Mouse (Mus musculus): ENCODE results near the gene Tead3. TPM values are rescaled to one million over a fixed set of nuclear protein-coding genes. Genes with fewer than 3 reads are reported as not detected.
"Not testable (repeated sequence)": the region's sequence is repeated elsewhere in the genome, so short reads cannot be mapped to it uniquely, and the experiment has no call there.

Gene Tead3
- total and polyA plus RNA-seq, 3 experiments = 0.22 to 0.90 (median 0.41) TPM

DNA sequence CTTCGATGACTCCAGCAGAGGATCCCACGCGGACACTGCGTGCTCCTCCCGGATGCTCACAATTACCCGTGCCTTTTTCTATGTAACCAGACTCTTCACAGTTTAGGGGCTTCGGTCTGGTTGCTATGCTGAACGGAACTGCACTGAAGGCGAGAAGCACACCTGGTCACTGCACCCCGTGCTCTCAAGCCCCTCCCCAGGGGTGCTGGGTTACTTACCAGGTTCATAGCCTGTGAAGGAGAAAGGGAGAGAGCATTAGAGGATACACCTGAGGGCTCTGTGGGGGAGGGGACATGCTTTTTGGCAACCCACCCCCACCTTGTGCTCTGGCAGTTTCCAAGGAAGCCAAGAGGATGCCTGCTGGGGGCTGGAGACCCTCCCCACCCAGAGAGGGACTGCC lies 15.3 kb downstream of the Tead3 start:
- Histone ChIP-seq H3K9me3 (replicated peaks) (peaks cover 5% of the 10 kb centered on the region), H3K27me3 (ENCODE audit: insufficient read depth, low read length) (peaks cover 20% of the 10 kb centered on the region; the same call in 1 of the 2 replicates), H3K4me1 (ENCODE audit: insufficient read depth, low read depth, low read length) (peaks cover 76% of the 10 kb centered on the region), H3K36me3 (replicated peaks) (peaks cover 61% of the 10 kb centered on the region), H3K4me3 (ENCODE audit: low read depth, low read length) (no peak overlapping the region)
- DNase-seq (ENCODE audit: low spot score) (no peak), ATAC-seq (ENCODE audit: extremely low read depth, insufficient number of reproducible peaks, low FRiP score, poor library complexity, severe bottlenecking) (no peak)
- TF ChIP-seq POLR2AphosphoS5 (IDR thresholded peaks at IDR 0.05; ENCODE audit: insufficient replicate concordance, low read depth, low read length) (no peak), TAL1 (conservative IDR thresholded peaks at IDR 0.05; ENCODE audit: low read depth, low read length) (no peak), GATA2 (IDR thresholded peaks at IDR 0.05; ENCODE audit: borderline replicate concordance, low read depth, low read length) (no peak), CTCF (IDR thresholded peaks at IDR 0.05; ENCODE audit: low read depth, low read length) (no peak), GATA1 (IDR thresholded peaks at IDR 0.05; ENCODE audit: borderline replicate concordance, low read length) (no peak)

GRCm38 (mm10) chr17:28332915-28333546 lies 17.6 kb downstream of the Tead3 start:
- H3K4me3 ChIP-seq (ENCODE audit: low read depth, low read length) = peak overlapping the region; percentile 57; the same call in 1 of the 2 replicates
- peaks cover 72% of the 10 kb centered on the region for H3K36me3 ChIP-seq (replicated peaks)
- ATAC-seq (ENCODE audit: extremely low read depth, insufficient number of reproducible peaks, low FRiP score, poor library complexity, severe bottlenecking) (no peak), DNase-seq (ENCODE audit: low spot score) (no peak)
- TF ChIP-seq POLR2AphosphoS5 (IDR thresholded peaks at IDR 0.05; ENCODE audit: insufficient replicate concordance, low read depth, low read length) (peak; percentile 87), GATA1 (IDR thresholded peaks at IDR 0.05; ENCODE audit: borderline replicate concordance, low read length) (no peak), TAL1 (conservative IDR thresholded peaks at IDR 0.05; ENCODE audit: low read depth, low read length) (no peak)
- H3K4me1 ChIP-seq (ENCODE audit: insufficient read depth, low read depth, low read length) = peaks cover 64% of the 10 kb centered on the region
- peaks cover 20% of the 10 kb centered on the region; the same call in 1 of the 2 replicates for H3K27me3 ChIP-seq (ENCODE audit: insufficient read depth, low read length)
- H3K9me3 ChIP-seq (replicated peaks) = no peaks in the 10 kb centered on the region

- TF ChIP-seq POLR2AphosphoS5 (IDR thresholded peaks at IDR 0.05; ENCODE audit: insufficient replicate concordance, low read depth, low read length) (peak; percentile 94), GATA1 (IDR thresholded peaks at IDR 0.05; ENCODE audit: borderline replicate concordance, low read length) (no peak)
- peaks cover 20% of the 10 kb centered on the region; the same call in 1 of the 2 replicates for H3K27me3 ChIP-seq (ENCODE audit: insufficient read depth, low read length)
- H3K4me1 ChIP-seq (ENCODE audit: insufficient read depth, low read depth, low read length) = peaks cover 64% of the 10 kb centered on the region
- DNase-seq (ENCODE audit: low spot score) (no peak), ATAC-seq (ENCODE audit: extremely low read depth, insufficient number of reproducible peaks, low FRiP score, poor library complexity, severe bottlenecking) (no peak)
- peaks cover 77% of the 10 kb centered on the region for H3K36me3 ChIP-seq (replicated peaks)
- no peaks in the 10 kb centered on the region for H3K9me3 ChIP-seq (replicated peaks)
- H3K4me3 ChIP-seq (ENCODE audit: low read depth, low read length) = peak overlapping the region; percentile 57; the same call in 1 of the 2 replicates
These were observed 18.3 kb downstream of the Tead3 start for GRCm38 (mm10) chr17:28332113-28332914.

DNA sequence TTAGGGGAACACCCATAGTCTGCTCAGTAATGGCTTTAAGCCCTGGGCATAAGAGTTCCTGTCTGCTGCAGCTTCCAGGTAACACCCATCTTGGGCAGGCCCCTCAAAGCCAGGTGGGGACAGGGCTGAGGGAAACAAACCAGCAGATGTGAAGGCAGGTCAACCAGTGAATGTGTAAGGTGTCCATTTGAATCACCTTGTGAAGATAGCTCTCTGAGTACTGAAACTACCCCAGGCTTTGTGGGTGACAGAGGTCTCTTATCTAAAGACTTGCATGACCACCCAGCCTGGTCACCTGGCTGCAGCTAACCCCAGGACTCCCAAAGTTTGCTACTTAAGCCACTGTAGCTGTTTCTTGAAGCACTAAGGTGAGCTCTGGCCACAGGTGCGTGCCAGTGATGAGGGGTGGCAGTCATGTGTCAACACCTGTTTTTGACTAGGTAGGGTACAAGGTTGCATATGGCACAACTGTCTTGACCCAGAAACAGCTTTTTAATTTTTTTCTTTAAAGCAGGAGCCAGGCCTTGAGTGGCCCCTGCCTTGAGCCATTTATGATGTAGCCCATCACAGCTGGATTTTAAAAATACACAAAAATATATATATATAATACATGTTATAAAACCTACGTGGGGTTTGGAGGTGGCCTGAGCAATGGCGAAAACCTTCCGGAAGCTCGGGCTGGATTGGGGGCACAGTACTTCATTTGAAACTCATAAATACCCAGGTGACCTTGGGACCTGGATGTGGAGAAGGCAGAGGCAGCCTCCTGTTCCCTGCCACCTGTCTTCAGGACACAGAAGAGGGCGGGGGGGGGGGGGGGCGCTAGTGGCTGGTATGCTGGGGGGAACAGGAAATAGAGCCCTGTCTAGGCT lies 19.1 kb downstream of the Tead3 start:
- peak overlapping the region; percentile 98 for H3K4me3 ChIP-seq (ENCODE audit: low read depth, low read length)
- TF ChIP-seq GATA1 (IDR thresholded peaks at IDR 0.05; ENCODE audit: borderline replicate concordance, low read length) (no peak), TAL1 (conservative IDR thresholded peaks at IDR 0.05; ENCODE audit: low read depth, low read length) (no peak), CTCF (IDR thresholded peaks at IDR 0.05; ENCODE audit: low read depth, low read length) (no peak), GATA2 (IDR thresholded peaks at IDR 0.05; ENCODE audit: borderline replicate concordance, low read depth, low read length) (no peak), POLR2AphosphoS5 (IDR thresholded peaks at IDR 0.05; ENCODE audit: insufficient replicate concordance, low read depth, low read length) (no peak; the same call in 1 of the 2 replicates)
- DNase-seq (ENCODE audit: low spot score) (no peak), ATAC-seq (ENCODE audit: extremely low read depth, insufficient number of reproducible peaks, low FRiP score, poor library complexity, severe bottlenecking) (no peak)
- H3K9me3 ChIP-seq (replicated peaks) = no peaks in the 10 kb centered on the region
- peaks cover 69% of the 10 kb centered on the region for H3K4me1 ChIP-seq (ENCODE audit: insufficient read depth, low read depth, low read length)
- peaks cover 20% of the 10 kb centered on the region; the same call in 1 of the 2 replicates for H3K27me3 ChIP-seq (ENCODE audit: insufficient read depth, low read length)
- peaks cover 83% of the 10 kb centered on the region for H3K36me3 ChIP-seq (replicated peaks)

GRCm38 (mm10) chr17:28330590-28330989 lies 20.0 kb downstream of the Tead3 start:
- Histone ChIP-seq H3K4me3 (ENCODE audit: low read depth, low read length) (peak overlapping the region; percentile 98), H3K4me1 (ENCODE audit: insufficient read depth, low read depth, low read length) (peaks cover 65% of the 10 kb centered on the region), H3K27me3 (ENCODE audit: insufficient read depth, low read length) (peaks cover 15% of the 10 kb centered on the region; the same call in 1 of the 2 replicates), H3K36me3 (replicated peaks) (peaks cover 86% of the 10 kb centered on the region)
- ATAC-seq (ENCODE audit: extremely low read depth, insufficient number of reproducible peaks, low FRiP score, poor library complexity, severe bottlenecking); DNase-seq (ENCODE audit: low spot score); H3K9me3 ChIP-seq (replicated peaks): not testable (repeated sequence)

GRCm38 (mm10) chr17:28330232-28330546 lies 20.4 kb downstream of the Tead3 start:
- no peak for DNase-seq (ENCODE audit: low spot score)
- H3K4me1 ChIP-seq (ENCODE audit: insufficient read depth, low read depth, low read length) = peaks cover 62% of the 10 kb centered on the region
- no peak for ATAC-seq (ENCODE audit: extremely low read depth, insufficient number of reproducible peaks, low FRiP score, poor library complexity, severe bottlenecking)
- H3K9me3 ChIP-seq (replicated peaks) = no peaks in the 10 kb centered on the region
- H3K36me3 ChIP-seq (replicated peaks) = peaks cover 86% of the 10 kb centered on the region
- H3K4me3 ChIP-seq (ENCODE audit: low read depth, low read length) = peak overlapping the region; percentile 98
- peaks cover 15% of the 10 kb centered on the region; the same call in 1 of the 2 replicates for H3K27me3 ChIP-seq (ENCODE audit: insufficient read depth, low read length)
- no peak for TF ChIP-seq POLR2AphosphoS5 (IDR thresholded peaks at IDR 0.05; ENCODE audit: insufficient replicate concordance, low read depth, low read length)
- no peak for TF ChIP-seq CTCF (IDR thresholded peaks at IDR 0.05; ENCODE audit: low read depth, low read length)
